ENCODE assay signal across 10 mouse cellular contexts in genomic region chr1:75016846-75017245, GRCm38 (mm10).
DNase-seq lines count a peak whose midpoint lies in the region; ATAC-seq and TF ChIP-seq lines count a peak whose summit lies in the region.
"Had no signal": no experiment of that assay in that cellular context is flagged by ENCODE, and none has a peak within 500 bp of the region (broad histone marks: within the 10 kb centered on the region; RNA-seq: fewer than 3 reads in every experiment).

No protein-coding gene starts in this region.

- H3K4me1 ChIP-seq in kidney, embryonic 15.5 days, result peaks cover 27% of the 10 kb centered on the region
- no peaks in the 10 kb centered on the region; the same call in 1 of the 2 replicates for H3K4me1 ChIP-seq in intestine, postnatal 0 days (replicated peaks; ENCODE audit: control insufficient read depth, insufficient read depth, low read length)
- H3K4me1 ChIP-seq in midbrain, postnatal 0 days (ENCODE audit: insufficient read depth, low read length), result no peaks in the 10 kb centered on the region
- H3K4me1 ChIP-seq in stomach, embryonic 16.5 days (ENCODE audit: control insufficient read depth, insufficient read depth, low read length), result peaks cover 21% of the 10 kb centered on the region

- H3K27ac ChIP-seq in kidney, embryonic 15.5 days, result no peak overlapping the region
- H3K27ac ChIP-seq in intestine, postnatal 0 days (ENCODE audit: low read depth, low read length), result no peak overlapping the region
- no peak overlapping the region for H3K27ac ChIP-seq in midbrain, postnatal 0 days (ENCODE audit: low read depth, low read length)
- H3K27ac ChIP-seq in stomach, embryonic 16.5 days (ENCODE audit: low read length), result 0 out of 2 replicates have a peak overlapping the region, but pooled peaks have one; percentile 89
- H3K27ac ChIP-seq: embryonic facial prominence, embryonic 12.5 days had no signal

- no peaks in the 10 kb centered on the region for H3K9me3 ChIP-seq in kidney, embryonic 15.5 days (replicated peaks)
- H3K9me3 ChIP-seq in intestine, postnatal 0 days (ENCODE audit: control insufficient read depth), result no peaks in the 10 kb centered on the region
- no peaks in the 10 kb centered on the region for H3K9me3 ChIP-seq in midbrain, postnatal 0 days (ENCODE audit: low read length)
- no peaks in the 10 kb centered on the region for H3K9me3 ChIP-seq in stomach, embryonic 16.5 days (replicated peaks; ENCODE audit: control insufficient read depth, low read length)
- H3K9me3 ChIP-seq: embryonic facial prominence, embryonic 12.5 days; stomach, embryonic 15.5 days had no signal

- ATAC-seq in kidney, embryonic 15.5 days (replicated peaks; ENCODE audit: low FRiP score), result no peak
- peak; percentile 64; the same call in 1 of the 2 replicates for ATAC-seq in intestine, postnatal 0 days
- ATAC-seq in midbrain, postnatal 0 days (ENCODE audit: low FRiP score), result no peak
- ATAC-seq in stomach, embryonic 16.5 days (ENCODE audit: insufficient read depth, low FRiP score), result peak; percentile 28; the same call in 1 of the 2 replicates

- no peaks in the 10 kb centered on the region for H3K27me3 ChIP-seq in kidney, embryonic 15.5 days
- no peaks in the 10 kb centered on the region for H3K27me3 ChIP-seq in intestine, postnatal 0 days (replicated peaks; ENCODE audit: control insufficient read depth, insufficient read depth, low read length)
- H3K27me3 ChIP-seq in midbrain, postnatal 0 days (ENCODE audit: insufficient read depth, low read length), result 0 out of 2 replicates have a peak, but pooled peaks cover 6% of the 10 kb centered on the region
- no peaks in the 10 kb centered on the region for H3K27me3 ChIP-seq in stomach, embryonic 16.5 days (ENCODE audit: control insufficient read depth, insufficient read depth, low read length)
- H3K27me3 ChIP-seq: embryonic facial prominence, embryonic 12.5 days; stomach, embryonic 15.5 days had no signal

- peak; percentile 94 for TF ChIP-seq CTCF in intestine, postnatal 0 days (IDR thresholded peaks at IDR 0.05; ENCODE audit: low read depth)
- peak; percentile 96 for TF ChIP-seq CTCF in midbrain, postnatal 0 days (IDR thresholded peaks at IDR 0.05)

- DNase-seq in kidney, adult 11 months, result peak; percentile 58
- peak; percentile 75 for DNase-seq in cerebellum, adult 8-10 months
- DNase-seq in frontal cortex, postnatal 10 days (ENCODE audit: low spot score in 2 of 2), result peak; percentile 42 to 82
- DNase-seq in left cerebral cortex, postnatal 25 days (ENCODE audit: low spot score in 2 of 2), result peak; percentile 85
- peak; percentile 90 for DNase-seq in midbrain, postnatal 0 days (ENCODE audit: low spot score)

- H3K4me2 ChIP-seq in kidney, embryonic 15.5 days, result no peak overlapping the region
- no peak overlapping the region for H3K4me2 ChIP-seq in intestine, postnatal 0 days (replicated peaks; ENCODE audit: low read depth)
- no peak overlapping the region for H3K4me2 ChIP-seq in midbrain, postnatal 0 days (ENCODE audit: low read depth, low read length, poor library complexity, severe bottlenecking)
- H3K4me2 ChIP-seq in stomach, embryonic 16.5 days (ENCODE audit: low read depth, low read length), result no peak overlapping the region
- H3K4me2 ChIP-seq: embryonic facial prominence, embryonic 12.5 days had no signal

- H3K36me3 ChIP-seq in kidney, embryonic 15.5 days, result no peaks in the 10 kb centered on the region
- no peaks in the 10 kb centered on the region for H3K36me3 ChIP-seq in intestine, postnatal 0 days (ENCODE audit: control insufficient read depth, insufficient read depth)
- H3K36me3 ChIP-seq in midbrain, postnatal 0 days (ENCODE audit: insufficient read depth, low read length), result no peaks in the 10 kb centered on the region
- H3K36me3 ChIP-seq in stomach, embryonic 16.5 days (ENCODE audit: control insufficient read depth, insufficient read depth, low read length), result no peaks in the 10 kb centered on the region
- H3K36me3 ChIP-seq: embryonic facial prominence, embryonic 12.5 days; stomach, embryonic 15.5 days had no signal

- H3K4me3 ChIP-seq in kidney, embryonic 15.5 days (replicated peaks), result no peak overlapping the region
- H3K4me3 ChIP-seq in intestine, postnatal 0 days (ENCODE audit: low read depth, low read length), result no peak overlapping the region
- H3K4me3 ChIP-seq in midbrain, postnatal 0 days (ENCODE audit: low read depth, low read length), result no peak overlapping the region
- no peak overlapping the region for H3K4me3 ChIP-seq in stomach, embryonic 16.5 days (replicated peaks; ENCODE audit: low read length)
- H3K4me3 ChIP-seq: embryonic facial prominence, embryonic 12.5 days; stomach, embryonic 15.5 days had no signal

- H3K9ac ChIP-seq in kidney, embryonic 15.5 days, result no peak overlapping the region
- no peak overlapping the region for H3K9ac ChIP-seq in intestine, postnatal 0 days (ENCODE audit: low read depth, low read length)
- H3K9ac ChIP-seq in midbrain, postnatal 0 days (replicated peaks; ENCODE audit: low read length, poor library complexity, severe bottlenecking), result no peak overlapping the region
- H3K9ac ChIP-seq in stomach, embryonic 16.5 days (ENCODE audit: low read length), result no peak overlapping the region
- H3K9ac ChIP-seq: embryonic facial prominence, embryonic 12.5 days; stomach, embryonic 15.5 days had no signal

- intact Hi-C loops in left cerebral cortex, postnatal 25 days (cut with DNase I), result loop anchor here (1.0 to 5.0 kb wide), 5 partner anchors 52 to 255 kb away; no protein-coding TSS in a partner anchor

- 4% methylated on average over 6 of the region's 6 CpGs for WGBS in kidney, embryonic 15.5 days
- WGBS in intestine, postnatal 0 days, result 3% methylated on average over 6 of the region's 6 CpGs
- 7% methylated on average over 6 of the region's 6 CpGs for WGBS in midbrain, postnatal 0 days
- WGBS in stomach, embryonic 16.5 days, result 2% methylated on average over 6 of the region's 6 CpGs

Comparison
In these comparisons a context has a peak if more than half of its experiments do, and no peak if none do; other contexts are left out.
1. ATAC-seq: peak in intestine, postnatal 0 days (single experiment) and stomach, embryonic 16.5 days (single experiment); none in kidney, embryonic 15.5 days (single experiment) and midbrain, postnatal 0 days (single experiment).
2. Peak in every context shown above with its lines, with median percentiles within 50 percentile points of each other: DNase-seq.